Mouse (Mus musculus): ENCODE data around the gene Arhgap45. TPM values are rescaled to one million over a fixed set of nuclear protein-coding genes. Genes with fewer than 3 reads are reported as not detected.
"Not testable (repeated sequence)": the region's sequence is repeated elsewhere in the genome, so short reads cannot be mapped to it uniquely, and the experiment has no call there.

Arhgap45 gene
- polyA plus RNA-seq, 1 experiment from 2014 or later = 1.7 TPM

DNA sequence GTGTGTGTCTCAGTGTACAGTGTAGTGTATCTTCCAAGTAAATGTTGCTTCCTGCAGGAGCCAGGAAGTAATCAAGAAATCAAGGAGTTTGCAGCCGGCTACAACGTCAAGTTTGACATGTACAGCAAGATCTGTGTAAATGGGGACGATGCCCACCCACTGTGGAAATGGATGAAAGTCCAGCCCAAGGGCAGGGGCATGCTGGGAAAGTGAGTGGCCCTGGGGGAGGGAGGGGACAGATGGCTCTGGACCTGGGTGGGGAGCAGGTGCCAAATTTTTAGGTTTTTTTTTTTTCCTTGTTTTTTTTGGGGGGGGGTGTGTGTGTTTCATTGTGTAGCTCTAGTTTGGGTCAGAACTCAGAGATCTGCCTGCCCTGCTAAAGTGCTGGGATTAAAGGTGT, 38.5 kb downstream of the Arhgap45 start:
- Histone ChIP-seq H3K9ac (ENCODE audit: low read depth, low read length) (peak overlapping the region; percentile 96), H3K4me1 (ENCODE audit: control insufficient read depth, insufficient read depth, low read depth, low read length) (peaks cover 13% of the 10 kb centered on the region), H3K4me3 (ENCODE audit: low read length) (peak overlapping the region; percentile 81), H3K36me3 (ENCODE audit: control insufficient read depth, insufficient read depth, low read length) (peaks cover 23% of the 10 kb centered on the region), H3K4me2 (ENCODE audit: low read length) (peak overlapping the region; percentile 83)
- not testable (repeated sequence) for ATAC-seq; H3K9me3 ChIP-seq (ENCODE audit: control insufficient read depth, low read length); H3K27me3 ChIP-seq (replicated peaks; ENCODE audit: control insufficient read depth, insufficient read depth, low read length); H3K27ac ChIP-seq (ENCODE audit: low read depth, low read length)
- WGBS = 19% methylated on average over 3 of the region's 3 CpGs

DNA sequence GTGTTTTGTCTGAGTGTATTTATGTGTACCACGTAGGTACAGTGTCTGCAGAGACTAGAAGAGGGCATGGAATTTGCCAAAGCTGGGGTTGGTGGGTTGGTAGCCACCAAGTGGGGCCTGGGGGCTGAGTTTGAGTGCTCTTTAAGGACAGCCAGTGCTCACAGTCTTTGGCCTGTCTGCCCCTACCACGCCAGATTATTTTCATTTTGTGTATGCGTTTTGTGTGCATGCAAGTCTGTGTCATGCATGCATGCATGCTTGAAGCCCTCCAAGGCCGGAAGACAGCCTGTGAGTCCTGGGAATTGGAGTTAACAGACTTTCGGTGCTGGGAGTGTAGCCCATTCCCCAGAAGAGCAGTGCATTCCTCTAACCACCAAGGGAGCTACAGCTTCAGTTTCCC, 38.9 kb downstream of the Arhgap45 start:
- Histone ChIP-seq H3K27ac (ENCODE audit: low read depth, low read length) (no peak overlapping the region), H3K9me3 (ENCODE audit: control insufficient read depth, low read length) (no peaks in the 10 kb centered on the region), H3K4me1 (ENCODE audit: control insufficient read depth, insufficient read depth, low read depth, low read length) (peaks cover 13% of the 10 kb centered on the region), H3K4me2 (ENCODE audit: low read length) (peak overlapping the region; percentile 83), H3K27me3 (replicated peaks; ENCODE audit: control insufficient read depth, insufficient read depth, low read length) (no peaks in the 10 kb centered on the region), H3K4me3 (ENCODE audit: low read length) (peak overlapping the region; percentile 81), H3K36me3 (ENCODE audit: control insufficient read depth, insufficient read depth, low read length) (peaks cover 25% of the 10 kb centered on the region), H3K9ac (ENCODE audit: low read depth, low read length) (peak overlapping the region; percentile 14; the same call in 1 of the 2 replicates)
- ATAC-seq = no peak
- 80% methylated on average over 5 of the region's 5 CpGs for WGBS

DNA sequence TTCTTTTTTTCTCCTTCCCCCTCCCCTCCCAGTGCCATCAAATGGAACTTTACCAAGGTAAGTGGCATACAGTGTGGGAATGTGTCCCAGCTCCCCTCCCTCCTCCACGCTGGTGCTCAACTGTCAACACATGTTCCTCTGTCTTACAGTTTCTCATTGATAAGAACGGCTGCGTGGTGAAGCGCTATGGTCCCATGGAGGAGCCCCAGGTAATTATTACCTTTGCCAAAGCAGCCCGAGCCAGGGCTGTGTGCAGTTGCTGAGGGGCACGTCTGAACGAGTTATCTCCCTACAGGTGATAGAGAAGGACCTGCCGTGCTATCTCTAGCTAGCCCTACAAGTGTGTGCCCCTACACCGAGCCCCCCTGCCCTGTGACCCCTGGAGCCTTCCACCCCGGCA, 39.4 kb downstream of the Arhgap45 start:
- Histone ChIP-seq H3K4me2 (ENCODE audit: low read length) (peak overlapping the region; percentile 15; the same call in 1 of the 2 replicates), H3K27me3 (replicated peaks; ENCODE audit: control insufficient read depth, insufficient read depth, low read length) (no peaks in the 10 kb centered on the region), H3K36me3 (ENCODE audit: control insufficient read depth, insufficient read depth, low read length) (peaks cover 28% of the 10 kb centered on the region), H3K9me3 (ENCODE audit: control insufficient read depth, low read length) (no peaks in the 10 kb centered on the region), H3K27ac (ENCODE audit: low read depth, low read length) (no peak overlapping the region), H3K9ac (ENCODE audit: low read depth, low read length) (no peak overlapping the region; the same call in 1 of the 2 replicates), H3K4me3 (ENCODE audit: low read length) (no peak overlapping the region), H3K4me1 (ENCODE audit: control insufficient read depth, insufficient read depth, low read depth, low read length) (peaks cover 13% of the 10 kb centered on the region)
- WGBS = 94% methylated on average over 8 of the region's 10 CpGs
- no peak for ATAC-seq

DNA sequence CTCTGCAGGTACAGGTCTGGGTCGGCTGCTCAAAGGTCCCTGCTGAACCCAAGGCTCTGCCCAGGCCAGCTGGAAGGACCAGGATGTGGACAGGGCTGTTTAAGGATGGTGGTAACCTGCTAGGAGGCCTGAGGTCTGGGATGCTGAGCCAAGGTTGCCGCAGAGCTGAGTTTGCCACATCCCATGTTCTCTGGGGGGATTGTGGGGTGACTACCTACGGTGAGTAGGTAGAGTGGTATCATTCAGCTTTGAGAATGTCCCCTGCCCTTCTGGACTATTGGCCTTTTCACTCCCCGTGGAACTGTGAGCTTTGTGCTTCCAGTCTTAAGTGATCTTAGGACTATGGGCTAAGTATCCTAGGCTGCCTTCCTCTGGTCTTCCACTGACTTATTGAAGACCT, 40.1 kb downstream of the Arhgap45 start:
- Histone ChIP-seq H3K9me3 (ENCODE audit: control insufficient read depth, low read length) (no peaks in the 10 kb centered on the region), H3K4me1 (ENCODE audit: control insufficient read depth, insufficient read depth, low read depth, low read length) (peaks cover 13% of the 10 kb centered on the region), H3K27ac (ENCODE audit: low read depth, low read length) (no peak overlapping the region), H3K9ac (ENCODE audit: low read depth, low read length) (no peak overlapping the region), H3K36me3 (ENCODE audit: control insufficient read depth, insufficient read depth, low read length) (peaks cover 28% of the 10 kb centered on the region), H3K4me2 (ENCODE audit: low read length) (no peak overlapping the region), H3K4me3 (ENCODE audit: low read length) (no peak overlapping the region), H3K27me3 (replicated peaks; ENCODE audit: control insufficient read depth, insufficient read depth, low read length) (no peaks in the 10 kb centered on the region)
- no peak for ATAC-seq
- 93% methylated on average over 4 of the region's 4 CpGs for WGBS

DNA sequence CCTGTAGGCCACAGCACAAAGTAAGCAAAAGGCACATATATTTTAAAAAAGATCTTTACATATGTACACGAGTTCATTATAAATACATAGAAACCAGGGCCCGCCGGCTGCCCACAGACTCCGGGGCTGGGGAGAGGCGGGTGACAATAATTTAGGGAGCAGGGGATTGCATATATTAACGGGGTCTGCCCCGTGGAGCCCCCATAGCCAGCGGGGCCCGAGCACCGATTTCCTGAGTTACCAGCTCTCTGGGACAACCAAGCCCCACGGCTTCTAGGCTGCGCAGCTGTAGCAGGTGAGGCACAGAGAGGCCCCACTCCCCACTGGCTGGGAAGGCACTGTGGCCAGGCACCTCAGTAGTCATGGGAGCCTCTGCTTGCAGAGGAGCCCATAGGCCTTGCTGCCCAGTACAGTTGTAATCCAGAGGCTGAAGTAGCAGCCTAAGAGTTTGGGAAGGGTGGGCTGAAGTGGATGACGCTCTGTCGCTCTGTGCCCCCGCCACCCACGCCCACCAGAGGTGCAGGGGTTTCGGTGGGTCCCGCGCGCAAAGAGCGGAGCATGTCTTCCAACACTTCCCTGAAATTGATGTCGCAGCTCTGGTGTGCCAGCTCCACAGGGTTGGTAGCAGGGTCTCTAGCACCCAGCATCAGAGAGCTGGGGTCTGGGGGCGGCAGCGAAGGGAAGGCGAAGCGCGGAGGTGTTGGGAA, 40.7 kb downstream of the Arhgap45 start:
- no peak overlapping the region for H3K9ac ChIP-seq (ENCODE audit: low read depth, low read length)

DNA sequence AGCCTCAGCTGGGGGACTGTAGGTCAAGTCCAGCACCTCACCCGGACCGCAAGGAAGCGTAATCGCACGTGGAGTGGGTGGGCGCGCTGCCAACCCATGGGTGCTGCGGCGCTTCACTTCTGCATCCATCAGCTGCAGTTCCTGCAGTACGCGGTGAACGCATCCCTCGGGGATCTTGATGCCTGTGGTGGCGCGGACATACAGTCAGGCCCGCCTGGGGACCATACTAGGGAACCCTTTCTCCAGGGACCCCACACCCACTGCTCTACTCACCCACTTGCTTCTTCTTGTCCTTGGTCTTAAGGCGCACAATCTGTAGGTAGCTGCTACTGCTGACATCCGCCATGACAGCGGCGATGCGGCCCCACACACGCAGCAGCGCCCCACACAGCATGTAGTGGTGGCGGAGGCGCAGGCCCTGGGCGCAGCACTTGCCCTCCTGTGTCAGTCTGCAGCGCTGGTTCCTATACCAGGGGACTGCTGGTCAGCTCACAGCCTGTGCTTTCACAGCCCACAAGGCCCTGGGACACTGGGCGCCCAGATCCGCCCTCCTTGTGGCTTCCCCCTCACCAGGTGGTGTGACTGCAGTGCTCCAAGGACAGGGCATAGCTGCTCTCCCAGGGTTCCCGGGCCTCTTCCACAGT, 41.4 kb downstream of the Arhgap45 start:
- Histone ChIP-seq H3K9me3 (ENCODE audit: control insufficient read depth, low read length) (no peaks in the 10 kb centered on the region), H3K4me2 (ENCODE audit: low read length) (no peak overlapping the region), H3K27ac (ENCODE audit: low read depth, low read length) (no peak overlapping the region), H3K9ac (ENCODE audit: low read depth, low read length) (no peak overlapping the region), H3K4me1 (ENCODE audit: control insufficient read depth, insufficient read depth, low read depth, low read length) (peaks cover 13% of the 10 kb centered on the region), H3K27me3 (replicated peaks; ENCODE audit: control insufficient read depth, insufficient read depth, low read length) (no peaks in the 10 kb centered on the region), H3K4me3 (ENCODE audit: low read length) (no peak overlapping the region), H3K36me3 (ENCODE audit: control insufficient read depth, insufficient read depth, low read length) (peaks cover 28% of the 10 kb centered on the region)
- WGBS = 71% methylated on average over 30 of the region's 30 CpGs
- no peak for ATAC-seq

More for the DNA sequence above, 40.7 kb downstream of the Arhgap45 start:
- Histone ChIP-seq H3K27me3 (replicated peaks; ENCODE audit: control insufficient read depth, insufficient read depth, low read length) (no peaks in the 10 kb centered on the region), H3K4me1 (ENCODE audit: control insufficient read depth, insufficient read depth, low read depth, low read length) (peaks cover 13% of the 10 kb centered on the region), H3K36me3 (ENCODE audit: control insufficient read depth, insufficient read depth, low read length) (peaks cover 28% of the 10 kb centered on the region), H3K9me3 (ENCODE audit: control insufficient read depth, low read length) (no peaks in the 10 kb centered on the region), H3K4me2 (ENCODE audit: low read length) (no peak overlapping the region), H3K4me3 (ENCODE audit: low read length) (no peak overlapping the region), H3K27ac (ENCODE audit: low read depth, low read length) (no peak overlapping the region)
- no peak for ATAC-seq
- WGBS = 91% methylated on average over 27 of the region's 27 CpGs

DNA sequence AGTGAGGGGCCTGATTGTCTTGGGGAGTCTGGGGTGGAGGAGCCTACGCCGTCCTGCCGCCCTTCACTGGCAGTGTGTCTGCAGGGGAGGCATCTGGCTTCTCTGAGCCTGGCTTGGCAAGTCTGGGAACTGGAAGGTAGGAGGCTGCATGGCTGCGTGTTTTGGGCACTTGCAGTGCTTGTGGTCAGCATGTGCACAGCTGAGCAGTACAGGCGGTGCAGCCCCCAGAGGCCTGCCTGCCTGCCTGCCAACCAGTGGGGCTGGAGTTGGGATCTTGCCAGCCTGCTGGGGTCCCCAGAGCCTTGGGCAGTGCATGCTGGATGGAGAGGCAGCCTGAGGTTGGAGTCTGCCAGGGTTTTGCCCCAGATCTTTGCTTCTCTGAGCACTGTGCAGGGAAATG, 46.7 kb downstream of the Arhgap45 start:
- peak; percentile 73 for ATAC-seq
- Histone ChIP-seq H3K27ac (ENCODE audit: low read depth, low read length) (peak overlapping the region; percentile 11; the same call in 1 of the 2 replicates), H3K9ac (ENCODE audit: low read depth, low read length) (peak overlapping the region; percentile 43; the same call in 1 of the 2 replicates), H3K4me1 (ENCODE audit: control insufficient read depth, insufficient read depth, low read depth, low read length) (peaks cover 2% of the 10 kb centered on the region; the same call in 1 of the 2 replicates), H3K36me3 (ENCODE audit: control insufficient read depth, insufficient read depth, low read length) (peaks cover 19% of the 10 kb centered on the region), H3K27me3 (replicated peaks; ENCODE audit: control insufficient read depth, insufficient read depth, low read length) (no peaks in the 10 kb centered on the region), H3K9me3 (ENCODE audit: control insufficient read depth, low read length) (no peaks in the 10 kb centered on the region), H3K4me2 (ENCODE audit: low read length) (no peak overlapping the region), H3K4me3 (ENCODE audit: low read length) (no peak overlapping the region)
- 63% methylated on average over 5 of the region's 5 CpGs for WGBS

DNA sequence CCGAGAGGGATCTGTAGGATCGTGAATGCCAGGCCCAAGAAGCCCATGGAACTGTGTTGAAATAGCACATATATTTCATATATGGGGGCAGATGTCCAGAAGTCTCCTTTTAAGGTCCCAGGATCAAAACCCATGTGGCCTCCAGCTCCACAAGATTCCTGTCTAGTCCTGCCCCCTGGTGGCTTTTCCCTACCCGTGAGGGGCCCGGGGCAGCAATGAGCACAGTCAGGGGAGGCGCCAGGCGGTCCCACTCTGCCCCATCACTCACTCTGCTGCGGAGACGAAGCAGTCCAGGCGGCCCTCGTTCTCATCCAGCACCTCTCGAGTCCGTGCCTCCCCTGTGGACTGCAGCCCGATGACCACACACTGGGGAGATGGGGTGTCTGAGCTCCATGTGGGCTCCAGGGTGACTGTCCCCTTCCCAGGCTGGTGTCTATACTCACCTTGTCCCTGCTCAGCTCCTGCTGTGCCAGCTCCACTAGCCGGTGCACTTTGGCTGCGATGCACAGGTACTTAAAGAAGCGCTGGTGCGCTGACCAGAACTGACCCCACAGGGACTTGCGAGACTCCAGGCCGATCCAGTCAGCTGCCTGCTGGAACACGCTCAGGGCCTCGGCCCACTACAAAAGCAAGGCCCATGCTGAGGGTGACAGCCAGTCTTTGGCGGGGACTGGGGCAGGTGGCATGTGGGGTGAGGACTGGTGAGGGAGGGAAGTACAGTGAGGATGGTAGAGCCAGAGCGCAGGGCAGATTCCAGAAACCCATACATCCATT, 47.6 kb downstream of the Arhgap45 start:
- 68% methylated on average over 23 of the region's 23 CpGs for WGBS
- peak overlapping the region; percentile 35; the same call in 1 of the 2 replicates for H3K9ac ChIP-seq (ENCODE audit: low read depth, low read length)
- H3K27me3 ChIP-seq (replicated peaks; ENCODE audit: control insufficient read depth, insufficient read depth, low read length) = no peaks in the 10 kb centered on the region
- ATAC-seq = no peak
- no peak overlapping the region for H3K4me2 ChIP-seq (ENCODE audit: low read length)
- H3K36me3 ChIP-seq (ENCODE audit: control insufficient read depth, insufficient read depth, low read length) = peaks cover 16% of the 10 kb centered on the region
- no peak overlapping the region for H3K27ac ChIP-seq (ENCODE audit: low read depth, low read length)
- H3K4me1 ChIP-seq (ENCODE audit: control insufficient read depth, insufficient read depth, low read depth, low read length) = peaks cover 2% of the 10 kb centered on the region; the same call in 1 of the 2 replicates
- H3K4me3 ChIP-seq (ENCODE audit: low read length) = no peak overlapping the region
- H3K9me3 ChIP-seq (ENCODE audit: control insufficient read depth, low read length) = no peaks in the 10 kb centered on the region

DNA sequence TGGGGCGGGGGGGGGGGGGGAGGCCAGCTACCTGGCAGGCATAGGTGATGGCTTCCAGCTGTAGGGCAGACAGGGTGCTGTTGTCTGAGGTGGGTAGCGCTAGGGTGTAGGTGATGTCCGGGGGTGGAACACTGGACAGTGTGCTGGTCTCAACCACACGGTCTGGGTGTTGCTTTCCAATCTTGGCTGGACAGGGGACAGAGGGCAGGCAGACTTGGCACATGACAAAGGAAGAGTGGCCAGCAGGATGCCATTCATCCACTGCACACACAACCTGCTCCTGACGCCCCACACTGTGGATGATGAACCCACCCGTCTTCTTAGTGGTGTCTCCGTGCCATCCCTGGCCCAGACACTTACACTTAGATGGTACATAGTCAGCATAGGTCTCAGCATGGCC, 52.8 kb downstream of the Arhgap45 start:
- Histone ChIP-seq H3K9ac (ENCODE audit: low read depth, low read length) (no peak overlapping the region), H3K27ac (ENCODE audit: low read depth, low read length) (no peak overlapping the region), H3K4me1 (ENCODE audit: control insufficient read depth, insufficient read depth, low read depth, low read length) (peaks cover 3% of the 10 kb centered on the region; the same call in 1 of the 2 replicates), H3K4me3 (ENCODE audit: low read length) (no peak overlapping the region), H3K36me3 (ENCODE audit: control insufficient read depth, insufficient read depth, low read length) (peaks cover 5% of the 10 kb centered on the region), H3K27me3 (replicated peaks; ENCODE audit: control insufficient read depth, insufficient read depth, low read length) (no peaks in the 10 kb centered on the region), H3K9me3 (ENCODE audit: control insufficient read depth, low read length) (no peaks in the 10 kb centered on the region), H3K4me2 (ENCODE audit: low read length) (no peak overlapping the region)
- 80% methylated on average over 6 of the region's 7 CpGs for WGBS
- ATAC-seq = no peak

Measured in hindbrain, embryonic 16.5 days (tissue).